Mouse (Mus musculus): ENCODE measurements around the gene Sox15. TPM values are rescaled to one million over a fixed set of nuclear protein-coding genes. Genes with fewer than 3 reads are reported as not detected.

Gene Sox15
- polyA plus RNA-seq, 1 experiment from 2014 or later: not detected

DNA sequence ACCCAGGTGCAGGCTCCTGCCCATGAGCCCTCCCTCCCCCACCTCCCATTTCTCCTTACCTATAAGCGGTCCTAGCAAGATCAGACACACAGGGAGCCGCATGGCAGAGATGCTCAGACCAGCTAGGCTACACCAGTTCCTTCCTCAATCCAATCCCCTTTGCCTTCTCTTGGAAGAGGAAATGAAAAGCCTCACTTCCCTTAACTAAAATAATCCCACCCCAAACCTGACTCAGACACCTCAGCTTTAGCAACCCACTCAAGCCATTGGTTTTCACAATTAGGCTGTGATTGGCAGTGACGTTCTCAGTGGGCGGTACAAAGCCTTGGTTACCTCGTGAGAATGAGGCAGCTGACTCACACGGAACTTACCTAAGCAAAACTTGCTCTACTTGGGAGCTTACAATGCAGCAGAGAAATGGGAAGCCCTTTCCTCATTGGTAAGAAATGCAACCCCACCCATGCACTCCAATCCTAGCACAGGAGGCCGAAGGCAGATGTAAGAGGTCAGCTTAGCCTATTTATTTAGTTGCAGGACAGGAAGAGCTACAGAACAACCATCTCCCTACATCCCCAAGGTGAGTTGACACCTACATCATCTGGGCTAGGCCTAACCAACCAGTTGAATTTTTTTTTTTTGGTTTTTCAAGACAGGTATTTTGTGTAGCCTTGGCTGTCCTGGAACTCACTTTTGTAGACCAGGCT is 11.0 kb downstream of the Sox15 start, which contains the start of gene Cd68:
Cd68 (minus strand) TSS at position 193 of the 704 bp plus-strand sequence.
- ATAC-seq (ENCODE audit: low FRiP score): no peak
- Histone ChIP-seq H3K4me3 (no peak within 1 kb of the TSS), H3K9me3 (no peaks in the 10 kb centered on the region), H3K27me3 (no peaks in the 10 kb centered on the region), H3K27ac (peak within 1 kb of the TSS; percentile 35; the same call in 1 of the 2 replicates), H3K4me1 (replicated peaks) (peaks cover 38% of the 10 kb centered on the region), H3K9ac (no peak within 1 kb of the TSS; the same call in 1 of the 2 replicates), H3K4me2 (no peak within 1 kb of the TSS), H3K36me3 (peaks cover 70% of the 10 kb centered on the region)
- 41% methylated on average over 7 of the region's 7 CpGs for WGBS

GRCm38 (mm10) chr11:69666665-69667005 is 11.5 kb downstream of the Sox15 start:
- Histone ChIP-seq H3K4me3 (no peak overlapping the region), H3K27ac (no peak overlapping the region), H3K9ac (no peak overlapping the region), H3K27me3 (no peaks in the 10 kb centered on the region), H3K9me3 (no peaks in the 10 kb centered on the region), H3K36me3 (peaks cover 70% of the 10 kb centered on the region), H3K4me1 (replicated peaks) (peaks cover 33% of the 10 kb centered on the region), H3K4me2 (no peak overlapping the region)
- 92% methylated on average over 3 of the region's 3 CpGs for WGBS
- no peak for ATAC-seq (ENCODE audit: low FRiP score)

DNA sequence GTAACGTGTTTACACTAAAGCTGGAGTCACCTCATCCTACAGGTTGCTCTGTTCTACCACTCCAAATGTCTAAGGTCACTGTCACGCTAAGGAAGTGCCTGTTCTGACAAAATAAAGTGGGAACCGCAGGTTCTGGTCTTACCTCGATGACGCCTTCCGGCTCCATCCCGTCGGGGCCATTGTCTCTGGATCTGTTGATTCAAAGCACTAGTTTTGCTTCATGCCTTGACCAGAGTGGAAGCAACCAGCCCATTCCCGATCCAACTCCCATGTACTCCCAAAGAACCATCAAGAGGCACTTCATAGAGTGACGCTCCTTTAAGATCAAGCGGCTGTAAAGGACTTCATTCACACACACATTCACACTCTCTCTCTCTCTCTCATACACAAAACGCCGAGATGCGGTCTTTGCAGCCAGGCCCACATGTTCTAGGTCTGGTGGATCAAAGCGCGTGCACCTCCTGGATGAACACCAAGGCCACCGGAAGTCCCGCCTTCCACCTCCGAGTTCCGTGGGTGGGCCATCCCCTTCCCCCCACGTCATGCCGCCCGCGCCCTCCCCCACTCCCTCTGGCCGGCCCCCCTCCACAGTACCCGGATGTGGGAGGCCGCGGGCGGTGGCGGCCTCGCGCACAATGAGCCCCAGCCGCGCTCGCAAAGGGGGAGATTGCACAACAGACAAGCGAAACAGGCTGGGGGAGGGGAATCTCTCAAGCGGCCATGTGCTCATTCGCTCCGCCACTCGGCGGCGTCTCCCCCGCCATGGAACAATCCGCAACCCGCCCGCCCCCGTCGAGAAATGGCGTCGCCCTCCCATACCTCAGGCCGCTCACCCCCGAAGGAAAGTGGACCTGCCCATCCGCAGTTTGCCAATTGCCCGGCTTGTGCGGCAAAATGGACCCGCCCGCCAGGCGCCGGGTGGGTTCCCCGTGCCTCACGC is 15.9 kb downstream of the Sox15 start:
- Histone ChIP-seq H3K27ac (peak overlapping the region; percentile 98), H3K27me3 (no peaks in the 10 kb centered on the region), H3K4me2 (peak overlapping the region; percentile 99), H3K9me3 (no peaks in the 10 kb centered on the region), H3K4me3 (peak overlapping the region; percentile 100), H3K4me1 (replicated peaks) (peaks cover 32% of the 10 kb centered on the region), H3K9ac (peak overlapping the region; percentile 100), H3K36me3 (peaks cover 73% of the 10 kb centered on the region)
- ATAC-seq (ENCODE audit: low FRiP score): peak; percentile 69
- WGBS: 1% methylated on average over 60 of the region's 61 CpGs

- Histone ChIP-seq H3K9me3 (no peaks in the 10 kb centered on the region), H3K9ac (peak overlapping the region; percentile 100), H3K27me3 (no peaks in the 10 kb centered on the region), H3K4me1 (replicated peaks) (peaks cover 32% of the 10 kb centered on the region), H3K4me3 (peak overlapping the region; percentile 100), H3K4me2 (peak overlapping the region; percentile 99), H3K36me3 (peaks cover 73% of the 10 kb centered on the region), H3K27ac (peak overlapping the region; percentile 98)
- ATAC-seq (ENCODE audit: low FRiP score): peak; percentile 18
- WGBS: under 1% methylated on average over 43 of the region's 43 CpGs
Observed at GRCm38 (mm10) chr11:69671726-69672124, 16.6 kb downstream of the Sox15 start.

DNA sequence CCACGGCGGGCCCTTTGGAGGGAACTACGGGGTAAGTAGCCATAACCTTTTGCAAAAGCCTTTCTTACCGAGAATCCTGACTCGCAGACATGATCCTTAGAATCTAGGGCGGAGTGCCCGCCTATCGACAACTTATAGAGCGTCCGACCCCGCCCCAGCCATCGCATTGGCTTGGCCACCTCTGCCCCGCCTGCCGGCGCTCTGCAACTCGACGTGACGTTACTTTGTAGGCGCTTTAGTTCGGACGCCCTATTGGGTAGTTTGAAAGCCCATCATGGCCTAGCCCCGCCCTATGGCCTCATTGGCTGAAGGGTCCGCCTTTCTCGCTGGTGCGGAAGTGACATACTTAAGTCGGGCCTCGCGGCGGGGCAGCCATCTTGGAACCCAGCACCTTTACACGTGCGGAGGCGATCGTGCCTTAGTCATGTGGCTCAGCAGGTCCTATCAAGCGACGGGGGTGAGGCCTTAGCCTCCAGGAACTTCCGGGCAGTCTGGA is 17.1 kb downstream of the Sox15 start, which contains the start of gene Eif4a1:
Eif4a1 (minus strand) TSS at position 213 of the 496 bp plus-strand sequence.
- Histone ChIP-seq H3K9ac (peak within 1 kb of the TSS; percentile 100), H3K27me3 (no peaks in the 10 kb centered on the region), H3K4me2 (peak within 1 kb of the TSS; percentile 99), H3K4me3 (peak within 1 kb of the TSS; percentile 100), H3K27ac (peak within 1 kb of the TSS; percentile 98), H3K9me3 (no peaks in the 10 kb centered on the region), H3K36me3 (peaks cover 75% of the 10 kb centered on the region), H3K4me1 (replicated peaks) (peaks cover 32% of the 10 kb centered on the region)
- 0% methylated on average over 36 of the region's 36 CpGs for WGBS
- peak; percentile 98 for ATAC-seq (ENCODE audit: low FRiP score)

GRCm38 (mm10) chr11:69679144-69679543 is 24.0 kb downstream of the Sox15 start:
- WGBS: 100% methylated on average over 1 of the region's 2 CpGs

GRCm38 (mm10) chr11:69680136-69680855 is 25.2 kb downstream of the Sox15 start:
- H3K4me1 ChIP-seq (replicated peaks): peaks cover 51% of the 10 kb centered on the region
- peak overlapping the region; percentile 96 for H3K4me2 ChIP-seq
- H3K9me3 ChIP-seq: no peaks in the 10 kb centered on the region
- H3K36me3 ChIP-seq: peaks cover 47% of the 10 kb centered on the region
- peak overlapping the region; percentile 89 for H3K9ac ChIP-seq
- WGBS: 92% methylated on average over 30 of the region's 30 CpGs
- no peak for ATAC-seq (ENCODE audit: low FRiP score)
- H3K27me3 ChIP-seq: 0 out of 2 replicates have a peak, but pooled peaks cover 3% of the 10 kb centered on the region
- H3K4me3 ChIP-seq: peak overlapping the region; percentile 78
- H3K27ac ChIP-seq: no peak overlapping the region

More at GRCm38 (mm10) chr11:69679144-69679543, 24.0 kb downstream of the Sox15 start:
- Histone ChIP-seq H3K4me1 (replicated peaks) (peaks cover 46% of the 10 kb centered on the region), H3K9ac (no peak overlapping the region; the same call in 1 of the 2 replicates), H3K27me3 (no peaks in the 10 kb centered on the region), H3K36me3 (peaks cover 59% of the 10 kb centered on the region), H3K27ac (no peak overlapping the region), H3K4me3 (no peak overlapping the region), H3K4me2 (0 out of 2 replicates have a peak overlapping the region, but pooled peaks have one; percentile 19), H3K9me3 (no peaks in the 10 kb centered on the region)
- no peak for ATAC-seq (ENCODE audit: low FRiP score)

DNA sequence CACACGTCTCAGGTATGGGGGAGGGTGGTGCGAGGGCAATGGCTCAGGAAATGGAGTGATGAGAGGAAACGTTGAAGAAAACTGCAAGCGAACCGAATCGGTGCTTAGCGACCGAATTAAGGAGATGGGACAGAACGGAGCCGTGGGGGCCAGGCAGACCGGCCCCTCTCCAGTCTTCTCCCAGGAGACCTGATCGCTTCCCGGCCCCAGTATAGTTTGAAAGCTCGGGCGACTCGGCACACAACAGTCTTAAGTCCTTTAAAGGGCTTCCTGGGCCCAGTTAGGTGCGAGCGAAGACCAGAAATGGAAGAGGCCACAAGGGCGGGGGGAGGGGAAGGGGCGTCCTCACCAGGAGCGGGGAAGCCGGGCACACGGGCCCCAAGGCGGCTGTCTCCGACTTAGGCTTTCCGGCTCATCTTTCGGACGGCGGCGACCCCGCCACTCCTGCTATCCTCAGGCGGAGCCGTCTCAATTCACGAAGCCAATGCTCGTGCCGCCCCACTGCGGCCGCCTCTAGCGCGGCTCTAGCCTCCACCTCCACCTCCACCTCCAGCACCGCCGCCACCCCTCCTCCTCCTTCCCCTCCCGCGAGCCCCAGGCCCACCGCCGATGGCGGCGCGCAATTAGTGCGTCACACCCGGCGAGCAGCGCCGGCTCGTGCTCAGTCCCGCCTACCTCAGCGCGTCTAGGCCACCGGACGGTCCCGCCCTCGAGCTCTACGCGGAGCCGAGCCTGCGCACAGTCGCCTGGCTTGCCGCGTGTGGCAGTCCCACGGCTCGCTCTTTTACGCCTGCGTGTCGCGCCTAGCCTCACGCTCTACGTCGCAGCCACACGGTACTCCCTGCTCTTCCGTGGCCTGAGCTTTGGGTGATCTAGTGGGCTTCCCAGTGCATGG is 26.4 kb downstream of the Sox15 start, which contains the start of gene Senp3:
Senp3 (minus strand) TSS at position 771 of the 895 bp plus-strand sequence.
- H3K9me3 ChIP-seq: no peaks in the 10 kb centered on the region
- WGBS: under 1% methylated on average over 79 of the region's 80 CpGs
- H3K27me3 ChIP-seq: peaks cover 5% of the 10 kb centered on the region; the same call in 1 of the 2 replicates
- H3K4me3 ChIP-seq: peak within 1 kb of the TSS; percentile 78
- H3K9ac ChIP-seq: peak within 1 kb of the TSS; percentile 89
- peak; percentile 96 for ATAC-seq (ENCODE audit: low FRiP score)
- H3K36me3 ChIP-seq: peaks cover 34% of the 10 kb centered on the region
- peaks cover 56% of the 10 kb centered on the region for H3K4me1 ChIP-seq (replicated peaks)
- H3K4me2 ChIP-seq: peak within 1 kb of the TSS; percentile 96
- peak within 1 kb of the TSS; percentile 96 for H3K27ac ChIP-seq

DNA sequence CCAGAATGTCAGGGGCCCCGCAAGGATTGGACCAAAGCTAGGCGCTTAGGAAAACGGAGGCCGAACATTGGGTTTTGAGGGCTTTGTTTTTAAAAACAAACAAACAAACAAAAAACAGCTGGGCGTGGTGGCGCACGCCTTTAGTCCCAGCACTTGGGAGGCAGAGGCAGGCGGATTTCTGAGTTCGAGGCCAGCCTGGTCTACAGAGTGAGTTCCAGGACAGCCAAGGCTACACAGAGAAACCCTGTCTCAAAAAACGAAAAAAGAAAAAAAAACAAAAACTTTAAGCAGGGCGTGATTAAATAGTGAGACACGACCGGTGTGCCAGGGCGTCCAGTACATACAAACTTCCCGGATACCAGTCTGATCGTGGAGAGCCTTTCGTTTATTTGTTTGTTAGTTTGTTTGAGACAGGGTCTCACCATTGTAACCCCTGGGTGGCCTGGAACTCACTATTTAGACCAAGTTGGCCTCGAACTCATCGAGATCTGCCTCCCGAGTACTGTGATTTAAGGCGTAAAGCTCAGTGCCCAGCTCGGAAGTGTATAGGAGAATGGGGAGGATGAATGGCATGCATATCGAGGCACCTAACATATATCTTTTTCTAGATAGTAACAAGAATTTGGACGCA is 27.2 kb downstream of the Sox15 start:
- peak overlapping the region; percentile 96 for H3K27ac ChIP-seq
- ATAC-seq (ENCODE audit: low FRiP score): no peak
- peak overlapping the region; percentile 96 for H3K4me2 ChIP-seq
- peak overlapping the region; percentile 78 for H3K4me3 ChIP-seq
- H3K9ac ChIP-seq: peak overlapping the region; percentile 89
- peaks cover 13% of the 10 kb centered on the region; the same call in 1 of the 2 replicates for H3K27me3 ChIP-seq
- H3K9me3 ChIP-seq: no peaks in the 10 kb centered on the region
- peaks cover 27% of the 10 kb centered on the region for H3K36me3 ChIP-seq
- WGBS: 28% methylated on average over 24 of the region's 24 CpGs
- H3K4me1 ChIP-seq (replicated peaks): peaks cover 61% of the 10 kb centered on the region

DNA sequence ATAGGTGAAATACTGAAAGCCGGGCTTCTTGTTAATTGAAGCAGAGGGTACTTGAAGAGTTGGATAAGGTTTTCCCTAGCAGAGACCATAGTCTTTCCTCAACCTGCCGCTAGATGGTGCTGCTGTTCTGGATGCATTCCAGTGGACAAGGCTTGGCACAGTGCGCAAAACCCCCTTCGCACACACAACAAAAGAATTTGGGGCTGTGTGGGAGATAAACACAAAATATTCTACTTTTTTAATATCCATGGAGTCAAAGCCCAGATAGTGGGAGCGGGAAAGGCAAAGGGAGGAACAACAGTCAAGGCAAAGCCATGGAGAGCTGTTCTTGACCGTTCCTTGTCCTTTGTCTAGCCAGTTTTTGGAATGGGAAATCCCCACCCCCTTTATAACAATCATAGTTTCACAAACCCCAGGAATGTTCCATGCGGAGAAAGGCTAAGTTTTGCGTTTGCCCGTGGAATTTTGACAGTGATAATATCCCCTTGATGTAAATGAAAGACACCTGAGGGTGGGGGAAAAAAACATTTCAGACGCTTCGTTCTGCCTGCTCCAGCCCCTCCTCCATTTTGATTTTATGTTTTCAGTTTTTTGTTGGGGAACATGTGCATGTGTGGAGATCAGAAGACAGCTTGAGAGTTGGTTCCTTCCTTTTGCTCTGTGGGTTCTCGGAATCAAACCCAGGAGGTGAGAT is 27.9 kb downstream of the Sox15 start:
- H3K27me3 ChIP-seq: peaks cover 13% of the 10 kb centered on the region; the same call in 1 of the 2 replicates
- peaks cover 20% of the 10 kb centered on the region for H3K36me3 ChIP-seq
- peaks cover 61% of the 10 kb centered on the region for H3K4me1 ChIP-seq (replicated peaks)
- peak overlapping the region; percentile 78; the same call in 1 of the 2 replicates for H3K4me3 ChIP-seq
- peak overlapping the region; percentile 72 for H3K9ac ChIP-seq
- peak overlapping the region; percentile 96 for H3K4me2 ChIP-seq
- WGBS: 20% methylated on average over 12 of the region's 12 CpGs
- H3K27ac ChIP-seq: peak overlapping the region; percentile 96
- ATAC-seq (ENCODE audit: low FRiP score): peak; percentile 41; the same call in 1 of the 2 replicates
- no peaks in the 10 kb centered on the region for H3K9me3 ChIP-seq
